Mouse (Mus musculus) thymus, postnatal 10 days (tissue): ENCODE measurements at regions not wholly inside any gene's neighbourhood (a gene's known extent, or its start where the extent isn't known, plus 50 kb on each side); places are given as distances from the start of the nearest gene placed in this dataset.

Source experiments
- DNase-seq, 2 experiments: peaks; one replicate each; pipeline ENCODE4 v3.0.0; 2021; ENCODE audit warnings: low spot score in 2 of 2

DNA sequence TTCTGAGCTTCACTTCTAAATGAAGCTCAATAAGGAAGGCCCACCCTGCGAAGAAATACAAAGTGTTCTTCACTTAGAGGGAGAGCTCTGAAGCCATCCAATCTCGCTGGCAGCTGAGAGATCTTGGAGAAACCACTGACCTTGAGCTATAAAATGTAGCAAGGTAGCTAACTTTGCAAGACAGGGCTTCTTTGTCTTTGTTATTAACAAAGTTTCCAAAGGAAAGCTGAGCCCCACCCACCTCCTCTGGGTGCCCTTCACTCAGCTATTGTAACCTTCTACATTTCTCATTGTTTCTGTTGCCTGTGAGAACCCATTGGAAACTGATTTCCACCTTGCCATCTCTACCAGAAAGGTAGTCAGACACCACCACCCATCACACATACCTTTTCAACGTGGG lies 57.2 kb upstream of the Usp9x start:
- no peak for DNase-seq

- DNase-seq: no peak
Observed at GRCm38 (mm10) chrX:13013086-13013485, 58.2 kb upstream of the Usp9x start.

DNA sequence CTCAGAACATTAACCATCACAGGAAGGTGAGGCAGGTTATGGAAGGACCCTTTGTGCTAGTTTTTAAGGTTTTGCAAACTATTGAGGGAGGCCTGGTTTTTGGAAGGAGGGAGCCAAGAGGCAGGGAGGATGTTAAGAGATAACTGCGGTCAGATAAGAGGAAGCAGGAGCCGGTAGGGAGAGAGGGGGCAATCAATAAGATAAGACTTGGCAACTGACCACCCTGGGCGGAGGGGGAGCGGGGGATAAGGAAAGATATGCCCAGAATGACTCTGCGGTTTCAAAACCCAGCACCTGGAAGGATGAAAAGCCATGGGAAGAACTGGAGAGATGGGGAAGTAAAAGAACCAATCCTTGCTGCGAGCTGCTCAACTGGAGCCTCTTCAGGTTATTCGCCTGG lies 80.5 kb upstream of the Usp9x start:
- no peak for DNase-seq

- peak in 1 of 2 experiments; percentile 2 for DNase-seq
Observed at GRCm38 (mm10) chrX:12977676-12978075, 93.6 kb upstream of the Usp9x start.

- DNase-seq: peak in 1 of 2 experiments; percentile 3
Observed at GRCm38 (mm10) chrX:12968979-12969746, 102.1 kb upstream of the Usp9x start.

DNA sequence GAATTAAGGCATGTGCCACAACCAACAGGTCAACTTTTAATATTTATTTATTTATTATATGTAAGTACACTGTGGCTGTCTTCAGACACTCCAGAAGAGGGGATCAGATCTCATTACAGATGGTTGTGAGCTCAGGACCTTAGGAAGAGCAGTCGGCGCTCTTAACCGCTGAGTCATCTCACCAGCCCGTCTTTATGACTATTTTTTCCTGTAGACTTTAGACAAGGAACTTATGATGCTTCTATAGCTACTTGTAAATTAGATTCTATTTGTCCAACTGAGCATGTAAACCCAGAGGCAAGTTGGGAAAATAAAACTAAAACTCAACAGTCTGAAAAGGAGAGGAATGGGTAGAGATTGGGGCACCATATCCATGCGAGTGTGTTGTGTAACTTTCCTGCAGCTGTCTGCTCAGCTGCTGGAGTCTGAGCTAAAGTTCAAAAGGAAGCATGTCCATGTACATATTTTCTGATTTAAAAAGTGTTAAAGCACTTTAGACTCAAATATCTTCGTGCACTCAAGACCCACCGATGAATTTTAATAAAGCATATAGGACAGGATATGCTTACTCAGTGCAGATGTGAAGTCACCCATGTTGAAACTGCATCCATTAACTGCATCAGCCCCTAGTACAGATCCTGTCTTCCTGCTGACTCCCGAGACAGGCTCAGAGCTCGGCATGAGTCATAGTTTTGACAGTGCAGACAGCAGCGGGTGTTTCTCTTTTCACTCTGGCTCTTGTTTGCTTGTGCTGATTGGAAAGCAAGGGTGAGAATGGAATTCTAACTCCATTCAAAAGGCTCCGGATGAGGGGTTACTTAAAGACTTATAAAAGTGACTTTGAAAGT lies 111.6 kb upstream of the Usp9x start:
- DNase-seq: no peak

DNA sequence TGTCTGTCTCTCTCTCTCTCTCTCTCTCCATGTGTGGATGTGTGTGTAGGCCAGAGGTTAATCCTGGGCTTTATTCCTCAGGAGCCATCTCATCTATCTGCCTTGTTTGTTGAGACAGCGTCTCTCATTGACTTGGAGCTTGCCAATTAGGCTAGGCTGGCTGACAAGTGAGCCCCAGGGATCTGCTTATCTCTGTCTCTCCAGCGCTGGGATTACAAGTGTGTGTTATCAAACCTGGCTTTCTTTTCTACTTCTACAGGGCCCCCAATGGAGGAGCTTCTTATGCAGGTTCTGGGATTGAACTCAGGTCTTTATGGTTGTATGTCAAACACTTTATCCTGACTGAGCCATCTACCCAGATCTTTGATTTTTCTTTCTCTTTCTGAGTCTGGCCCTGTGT lies 112.4 kb upstream of the Usp9x start:
- DNase-seq: no peak

DNA sequence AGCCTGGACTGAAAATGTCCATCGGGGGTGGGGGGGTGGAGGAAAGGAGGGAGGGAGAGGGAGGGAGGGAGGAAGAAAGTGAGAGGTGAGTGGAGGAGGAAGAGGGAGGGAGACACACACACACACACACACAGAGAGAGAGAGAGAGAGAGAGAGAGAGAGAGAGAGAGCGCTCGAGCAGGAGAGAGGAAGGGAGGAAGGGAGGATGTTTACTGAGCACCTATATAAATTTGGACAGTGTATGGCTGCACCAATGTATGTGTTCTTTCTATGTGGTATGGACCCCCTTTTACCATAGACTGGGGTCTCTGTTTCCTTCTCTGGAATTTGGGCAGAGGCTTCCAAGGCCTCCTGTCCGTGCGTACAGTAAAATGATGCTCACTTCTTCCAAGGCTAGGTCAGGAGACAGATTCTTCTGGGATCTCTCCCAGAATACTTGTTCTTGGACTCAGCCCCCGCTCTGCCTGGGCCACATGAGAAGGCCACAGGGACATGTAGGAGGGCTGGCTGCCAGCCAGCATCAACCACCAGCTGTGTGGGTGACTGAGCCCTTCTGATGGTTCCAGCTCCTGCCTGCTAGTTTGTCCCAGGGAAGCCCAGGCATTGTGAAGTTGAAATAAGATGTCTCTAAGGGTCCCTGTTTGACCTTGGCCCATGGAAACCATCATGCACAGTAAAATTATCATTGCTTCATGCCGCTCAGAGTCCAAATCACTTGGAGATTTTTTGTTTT lies 120.2 kb upstream of the Usp9x start:
- DNase-seq: no peak

GRCm38 (mm10) chrX:12942451-12942850 lies 128.8 kb upstream of the Usp9x start:
- DNase-seq: no peak

DNA sequence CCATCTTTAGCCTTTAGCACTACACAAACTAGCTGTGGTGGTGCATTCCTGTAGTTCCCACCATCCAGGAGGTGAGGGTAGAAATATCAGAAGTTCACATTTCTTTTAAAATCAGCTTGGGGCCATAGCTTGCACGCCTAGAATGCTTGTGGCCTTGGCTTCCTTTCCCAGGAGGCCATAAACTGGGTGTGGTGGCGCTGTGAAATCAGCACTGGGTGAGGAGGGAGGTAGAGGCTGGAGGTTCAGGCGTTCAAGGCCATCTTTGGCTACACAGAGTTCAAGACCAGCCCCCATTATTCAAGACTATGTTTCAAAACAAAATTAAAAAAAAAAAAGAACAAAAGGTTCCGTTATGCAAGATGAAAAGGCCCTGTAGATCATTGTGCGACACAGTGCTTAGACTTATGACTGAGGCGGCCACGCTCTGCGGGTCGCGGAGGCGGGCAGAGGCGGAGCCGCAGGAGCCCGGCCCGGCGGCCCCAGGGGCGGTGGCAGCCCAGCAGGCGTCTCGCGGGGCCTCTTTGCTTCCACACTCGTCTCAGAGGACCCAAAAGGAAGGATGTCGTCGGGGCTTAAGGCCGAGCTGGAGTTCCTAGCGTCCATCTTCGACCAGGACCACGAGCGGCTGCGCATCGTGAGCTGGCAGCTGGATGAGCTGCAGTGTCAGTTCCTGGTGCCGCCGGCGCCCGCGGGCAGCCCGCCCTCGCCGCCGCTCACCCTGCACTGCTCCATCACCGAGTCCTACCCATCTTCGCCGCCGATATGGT lies 134.7 kb upstream of the Usp9x start:
- DNase-seq: peak; percentile 6 to 11

DNA sequence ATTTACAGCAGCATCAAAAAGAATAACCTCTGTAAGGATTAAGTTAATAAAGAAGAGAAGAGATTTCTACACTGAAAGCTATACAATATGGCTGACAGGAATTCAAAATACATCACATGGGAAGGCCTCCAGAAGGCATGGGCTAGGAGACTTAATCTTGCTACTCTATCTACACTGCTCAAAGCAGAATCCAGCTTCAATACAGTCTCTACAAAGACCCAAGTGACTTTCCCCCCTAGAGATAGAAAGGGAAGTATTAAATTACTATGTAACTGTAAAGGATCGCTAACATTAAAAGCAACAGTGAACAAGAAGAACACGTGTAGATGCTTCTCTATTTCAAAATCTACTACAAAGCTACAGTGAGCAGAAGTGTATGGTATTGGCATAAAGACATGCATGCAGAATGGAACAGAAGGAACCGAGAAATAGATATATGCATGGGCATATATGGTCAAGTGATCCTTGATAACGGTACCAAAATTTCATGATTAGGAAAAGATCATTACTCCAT lies 137.9 kb upstream of the Usp9x start:
- DNase-seq: no peak

DNA sequence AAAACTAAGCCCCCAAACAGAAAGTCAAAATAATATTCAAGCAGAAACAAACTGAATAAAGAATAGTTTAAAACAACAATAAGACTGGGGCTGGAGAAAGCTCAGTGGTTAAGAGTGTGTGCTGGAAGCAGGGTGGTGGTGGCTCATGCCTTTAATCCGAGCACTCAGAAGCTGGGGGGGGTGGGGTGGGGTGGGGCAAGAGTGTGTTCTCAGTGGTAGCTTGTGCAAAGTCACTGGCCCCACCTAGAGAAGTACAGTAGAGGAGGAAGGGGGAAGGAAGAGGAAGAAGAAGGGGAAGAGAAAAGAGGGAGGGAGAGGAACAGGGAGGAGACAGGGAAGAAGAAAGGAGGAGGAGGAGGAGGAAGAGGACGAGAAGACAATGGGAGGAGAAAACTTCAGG lies 141.1 kb upstream of the Usp9x start:
- no peak for DNase-seq

GRCm38 (mm10) chrX:12927797-12928589 lies 143.3 kb upstream of the Usp9x start:
- DNase-seq: no peak

- DNase-seq: no peak
Observed at GRCm38 (mm10) chrX:12924705-12925644, 146.3 kb upstream of the Usp9x start.

GRCm38 (mm10) chrX:12919576-12919975 lies 151.7 kb upstream of the Usp9x start:
- no peak for DNase-seq

DNA sequence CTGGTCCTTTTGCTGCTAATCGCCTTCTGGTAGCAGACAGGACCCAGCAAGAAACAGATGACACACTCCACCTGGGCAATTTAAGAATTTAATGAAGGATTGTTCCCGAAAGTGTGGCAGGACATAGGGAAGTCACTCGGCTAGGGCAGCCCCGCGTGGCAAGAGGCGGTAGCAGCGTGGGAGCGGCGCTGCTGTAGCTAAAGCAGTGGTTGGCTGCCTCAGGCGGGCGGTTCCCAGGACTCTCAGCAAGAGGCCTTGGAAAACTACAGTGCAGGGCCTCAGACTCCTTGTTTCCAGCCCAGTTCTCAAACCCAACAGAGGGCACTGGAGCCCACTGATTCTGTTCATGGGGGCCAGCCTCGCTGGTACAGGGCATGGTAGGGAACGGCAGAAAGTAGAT lies 154.2 kb upstream of the Usp9x start:
- DNase-seq: no peak

DNA sequence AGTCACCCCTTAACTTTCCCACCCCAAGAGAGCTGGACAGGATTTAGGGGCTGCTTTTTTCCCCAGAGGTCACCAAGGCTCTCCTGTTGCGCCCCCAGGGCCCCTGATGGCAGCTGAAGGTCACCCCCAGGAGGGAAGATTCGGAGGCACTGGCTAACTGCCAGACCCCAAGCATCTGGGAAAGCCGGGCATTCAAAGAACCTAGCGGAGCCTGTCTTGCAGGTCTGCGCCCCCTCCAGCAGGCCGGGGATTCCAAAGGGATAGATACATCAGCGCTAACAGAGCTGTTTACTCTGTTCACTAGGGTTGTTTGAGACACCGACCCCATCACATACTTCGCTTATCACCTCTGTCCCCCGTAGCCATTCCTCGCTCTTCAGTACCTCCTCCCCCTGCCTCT lies 154.6 kb upstream of the Usp9x start:
- no peak for DNase-seq

- DNase-seq: no peak
Observed at GRCm38 (mm10) chrX:12900256-12900655, 138.4 kb upstream of the Med14 start.

DNA sequence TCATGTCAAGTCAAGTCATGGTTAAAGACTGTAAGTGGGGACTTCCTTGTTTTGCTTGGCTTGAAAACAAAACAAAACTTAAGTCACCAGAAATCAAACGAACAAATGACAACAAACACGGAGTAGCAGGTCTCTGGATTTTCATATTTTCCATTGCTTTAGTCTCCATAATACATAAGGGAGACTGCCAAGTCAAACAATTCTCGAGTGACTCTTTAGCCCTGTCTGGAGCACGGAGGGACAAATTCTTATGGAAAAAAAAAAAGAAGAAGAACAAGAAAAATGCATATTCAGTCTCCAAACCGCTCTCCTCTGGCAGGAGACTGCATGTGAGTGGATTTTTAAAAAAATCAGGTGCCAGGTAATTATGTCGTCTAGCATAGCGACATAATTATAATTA lies 129.6 kb upstream of the Med14 start:
- DNase-seq: no peak

DNA sequence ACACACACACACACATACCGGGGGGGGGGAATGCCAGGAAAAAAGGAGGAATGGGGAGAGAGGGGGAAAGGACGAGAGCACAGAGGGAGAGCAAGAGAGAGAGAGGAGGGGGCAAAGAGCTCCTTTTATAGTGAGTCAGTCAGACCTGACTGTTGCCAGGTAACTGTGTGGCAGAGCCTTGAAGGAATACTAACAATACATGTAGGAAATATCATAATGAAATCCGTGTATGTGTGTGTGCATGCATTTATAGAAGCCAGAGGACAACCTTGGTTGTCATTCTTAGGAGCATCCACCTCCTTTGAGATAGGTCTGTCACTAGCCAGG lies 127.6 kb upstream of the Med14 start:
- DNase-seq: no peak
